Mouse (Mus musculus) retina, postnatal 7 days (tissue): ENCODE results near the gene Cwc27.

Experiments used
- DNase-seq: peaks from one replicate; pipeline ENCODE4 v3.0.0-alpha.2; 2012; ENCODE audit warnings: low read depth, low spot score

Cwc27 gene

GRCm38 (mm10) chr13:104816635-104817571 is at the start of gene Cwc27:
TSS of gene Cwc27 (minus strand) at chr13:104817142.
- peak; percentile 86 for DNase-seq

- DNase-seq, result no peak
Measured at GRCm38 (mm10) chr13:104866726-104867125, 49.8 kb upstream of the Cwc27 start.

GRCm38 (mm10) chr13:104863127-104863979 is 46.4 kb upstream of the Cwc27 start, which contains the start of gene Shisal2b:
TSS of gene Shisal2b (minus strand) at chr13:104863893.
- peak; percentile 14 for DNase-seq

DNA sequence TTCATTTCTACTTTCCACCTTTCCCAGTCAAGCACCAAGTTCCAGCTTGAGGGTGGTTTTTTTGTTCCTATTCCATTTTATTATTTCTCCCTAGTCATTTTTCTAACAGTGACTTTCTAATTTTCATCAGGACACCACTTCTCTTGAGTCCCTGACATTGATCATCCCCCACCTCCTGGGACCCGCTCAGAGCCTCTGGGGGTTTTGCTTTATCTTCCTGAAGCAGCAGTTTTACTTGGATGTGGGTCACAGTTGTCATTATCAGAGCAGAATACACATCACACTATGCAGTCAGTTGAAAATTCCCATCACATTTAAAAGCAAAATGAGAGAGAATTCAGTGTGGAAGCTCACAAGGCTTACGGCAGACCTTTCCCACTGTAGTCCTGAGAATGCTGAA is 36.7 kb upstream of the Cwc27 start:
- DNase-seq, result no peak

DNA sequence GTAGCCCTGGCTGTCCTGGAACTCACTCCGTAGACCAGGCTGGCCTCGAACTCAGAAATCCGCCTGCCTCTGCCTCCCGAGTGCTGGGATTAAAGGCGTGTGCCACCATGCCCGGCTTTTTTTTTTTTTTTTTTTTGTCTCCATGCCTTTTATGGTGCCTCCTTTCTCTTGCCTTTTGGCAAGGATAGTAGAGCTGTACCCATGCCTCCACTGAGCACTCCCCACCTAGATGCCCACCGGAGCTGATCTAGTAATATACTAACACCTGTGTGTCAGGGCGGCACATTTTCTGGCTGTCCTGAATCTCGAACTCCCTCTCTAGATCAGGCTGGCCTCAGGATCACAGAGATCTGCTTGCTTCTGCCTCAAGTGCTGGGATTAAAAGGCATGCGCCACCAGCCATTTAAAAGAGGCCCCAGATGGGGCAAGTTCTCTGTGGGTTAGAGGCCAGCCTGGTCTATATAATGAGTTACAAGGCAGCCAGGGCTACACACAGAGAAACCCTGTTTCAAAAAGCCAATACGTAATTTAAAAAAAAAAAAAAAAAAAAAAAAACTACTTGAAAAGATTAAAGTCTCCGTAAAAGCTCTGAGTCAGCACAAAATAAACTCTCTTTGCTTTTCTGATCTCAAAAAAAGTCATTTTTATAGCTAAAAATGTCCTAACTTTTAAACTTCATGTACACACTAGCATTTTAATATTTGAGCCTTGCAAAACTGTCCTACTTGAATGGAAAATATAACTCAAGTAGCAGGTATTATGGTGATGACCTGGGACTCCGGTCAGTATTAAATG is 26.6 kb upstream of the Cwc27 start:
- DNase-seq, result no peak

GRCm38 (mm10) chr13:104841937-104842336 is 25.0 kb upstream of the Cwc27 start:
- DNase-seq, result no peak

- DNase-seq, result no peak
Measured at GRCm38 (mm10) chr13:104837628-104838027, 20.7 kb upstream of the Cwc27 start.

DNA sequence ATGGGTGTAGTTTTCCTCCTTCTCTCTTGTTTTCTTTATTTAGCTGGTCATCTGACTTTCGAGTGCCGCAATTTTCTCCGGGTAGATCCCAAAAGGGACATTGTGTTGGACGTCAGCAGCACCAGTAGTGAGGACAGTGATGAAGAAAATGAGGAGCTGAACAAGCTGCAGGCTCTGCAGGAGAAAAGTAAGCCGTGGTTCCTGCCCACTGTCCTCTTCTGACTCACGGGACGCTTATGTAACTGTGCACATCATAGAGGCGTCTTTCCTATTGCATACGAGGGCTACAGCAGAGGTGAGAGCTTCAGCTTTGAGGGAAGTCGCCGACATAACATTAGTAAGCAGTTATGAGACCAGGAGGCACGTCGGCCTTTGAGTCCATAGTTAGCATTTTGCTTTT is 15.9 kb upstream of the Cwc27 start:
- no peak for DNase-seq

DNA sequence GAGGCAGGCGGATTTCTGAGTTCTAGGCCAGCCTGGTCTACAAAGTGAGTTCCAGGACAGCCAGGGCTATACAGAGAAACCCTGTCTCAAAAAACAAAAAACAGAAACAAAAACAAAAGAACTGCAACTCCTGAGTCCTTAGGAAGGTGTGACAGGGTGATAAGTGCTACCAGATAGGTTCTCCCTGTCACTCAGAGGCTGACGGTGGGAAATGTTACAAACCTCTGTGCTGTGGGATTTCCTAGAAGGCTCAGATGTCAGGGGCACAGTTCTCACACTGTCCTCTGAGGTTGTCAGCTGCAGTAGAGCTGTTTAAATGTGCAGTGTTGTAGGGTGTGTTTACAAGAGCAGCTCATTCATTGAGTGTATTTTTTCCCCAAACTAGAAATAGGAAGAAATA is 8.5 kb upstream of the Cwc27 start:
- DNase-seq, result no peak

GRCm38 (mm10) chr13:104822411-104822838 is 5.5 kb upstream of the Cwc27 start:
- no peak for DNase-seq

GRCm38 (mm10) chr13:104821908-104822307 is 5.0 kb upstream of the Cwc27 start:
- DNase-seq, result no peak

DNA sequence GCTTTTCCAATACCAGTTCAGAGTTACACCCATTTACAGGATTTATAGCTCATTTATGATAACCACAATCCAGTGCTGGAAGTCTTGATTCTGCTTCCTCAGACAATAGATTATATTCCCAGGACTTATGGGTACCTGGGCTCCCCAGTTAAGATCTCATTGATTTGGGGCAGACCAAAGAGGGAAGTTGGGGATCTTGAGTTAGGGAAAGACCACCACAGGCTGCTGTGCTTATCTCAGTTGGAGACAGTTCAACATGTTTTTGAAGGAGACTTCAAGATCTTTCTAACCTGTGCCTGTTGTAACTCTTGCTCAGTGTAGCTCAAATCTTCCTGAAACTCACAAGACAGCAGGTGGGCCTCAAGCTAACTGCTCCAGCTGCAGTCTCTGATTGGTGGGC is 4.2 kb upstream of the Cwc27 start:
- DNase-seq, result no peak

DNA sequence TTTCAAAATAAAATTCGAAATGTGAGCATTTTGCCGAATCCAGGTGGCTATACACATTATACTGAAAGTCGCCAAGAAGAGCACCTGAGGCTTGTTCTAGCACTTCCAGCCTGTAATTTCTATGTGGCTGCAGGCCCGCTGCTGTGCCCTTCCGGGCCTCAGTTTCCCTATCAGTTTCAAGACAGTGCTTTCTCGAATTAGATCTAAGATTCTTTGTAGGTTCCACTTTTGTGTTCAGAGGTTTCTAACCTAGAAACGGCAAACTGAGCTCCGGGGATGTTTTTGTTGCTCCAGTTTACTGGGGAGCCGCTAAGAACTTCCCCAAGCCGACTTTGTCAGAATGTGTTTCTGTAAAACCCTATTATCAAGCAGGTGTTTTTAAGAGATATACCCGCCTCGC is 754 bp upstream of the Cwc27 start:
- DNase-seq, result no peak

DNA sequence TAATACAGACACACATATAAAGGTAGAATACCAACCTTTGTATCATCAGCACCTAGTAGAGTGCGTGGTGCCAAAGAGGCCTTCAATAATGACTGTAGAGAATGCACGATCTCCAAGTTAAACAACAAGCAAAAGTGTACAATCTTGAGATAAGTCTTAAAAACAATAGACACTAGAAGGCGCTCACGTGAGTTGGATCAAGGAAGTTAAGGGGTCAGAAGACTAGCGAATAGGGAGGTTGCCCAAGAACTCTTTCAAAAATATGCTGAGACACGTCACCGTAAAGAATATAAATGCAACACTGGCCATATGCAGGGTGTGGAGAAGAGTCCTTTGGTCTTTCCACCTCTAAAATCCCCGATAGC is 690 bp downstream of the Cwc27 start:
- DNase-seq, result no peak

DNA sequence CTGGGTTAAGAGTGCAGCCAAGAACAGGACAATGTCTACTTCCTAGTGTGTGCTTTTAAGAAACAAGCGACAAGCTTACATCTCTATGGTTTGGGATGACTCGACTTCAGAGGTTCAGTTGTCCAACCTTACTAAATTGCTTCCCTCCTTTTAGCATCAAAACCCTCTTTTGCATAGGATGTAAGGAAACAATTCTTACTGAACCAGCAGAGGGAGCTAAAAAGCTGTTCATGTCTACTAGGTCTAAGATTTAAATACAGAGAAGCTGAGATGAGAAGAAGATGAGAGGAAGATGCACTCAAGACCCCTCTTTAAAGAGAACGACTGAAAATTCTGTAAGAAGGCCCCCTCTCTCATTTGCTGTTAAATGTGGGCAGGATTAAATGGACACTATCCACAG is 11.3 kb downstream of the Cwc27 start:
- peak; percentile 17 for DNase-seq

GRCm38 (mm10) chr13:104799566-104800182 is 17.3 kb downstream of the Cwc27 start:
- DNase-seq, result no peak

- DNase-seq, result no peak
Measured at GRCm38 (mm10) chr13:104799067-104799466, 17.9 kb downstream of the Cwc27 start.

GRCm38 (mm10) chr13:104794421-104794820 is 22.5 kb downstream of the Cwc27 start:
- no peak for DNase-seq

- DNase-seq, result no peak
Measured at GRCm38 (mm10) chr13:104792184-104792583, 24.8 kb downstream of the Cwc27 start, which contains the start of gene Srek1ip1. TSS of gene Srek1ip1 (plus strand) at chr13:104792484.

DNA sequence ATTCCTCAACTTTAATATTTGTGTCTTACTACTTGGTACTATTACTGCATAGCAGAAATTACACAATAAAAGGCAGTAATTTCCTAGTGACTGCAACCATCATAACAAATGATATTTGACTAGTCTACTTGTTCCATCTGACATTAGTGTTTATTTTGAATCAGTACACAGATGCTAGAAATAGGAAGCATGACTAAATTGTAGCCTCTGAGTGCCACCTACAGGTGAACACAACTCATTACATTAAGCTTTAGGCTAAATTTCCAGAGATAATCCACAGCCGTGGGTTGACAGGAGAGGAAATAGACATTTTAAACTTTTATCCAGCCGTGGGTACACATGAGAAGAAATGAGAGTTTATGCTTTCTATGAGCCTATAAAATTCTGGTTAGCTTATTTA is 27.3 kb downstream of the Cwc27 start:
- DNase-seq, result peak; percentile 45

GRCm38 (mm10) chr13:104787260-104787659 is 29.7 kb downstream of the Cwc27 start:
- DNase-seq, result no peak
